Mouse (Mus musculus): ENCODE measurements at regions not wholly inside any gene's neighbourhood (a gene's known extent, or its start where the extent isn't known, plus 50 kb on each side); places are given as distances from the start of the nearest gene placed in this dataset.
A peak's percentile ranks its signal among the peaks of the same experiment; 100 is the strongest.
"Not testable (repeated sequence)": the region's sequence is repeated elsewhere in the genome, so short reads cannot be mapped to it uniquely, and the experiment has no call there.

- no peak overlapping the region for H3K27ac ChIP-seq
- no peaks in the 10 kb centered on the region for H3K9me3 ChIP-seq
- ATAC-seq (ENCODE audit: low FRiP score): no peak
- H3K9ac ChIP-seq: no peak overlapping the region
- H3K36me3 ChIP-seq: no peaks in the 10 kb centered on the region
- no peak overlapping the region for H3K4me2 ChIP-seq
- H3K4me3 ChIP-seq: no peak overlapping the region
- no peaks in the 10 kb centered on the region for H3K27me3 ChIP-seq
- H3K4me1 ChIP-seq (replicated peaks): no peaks in the 10 kb centered on the region
- WGBS: 44% methylated on average over 5 of the region's 5 CpGs
Measured at GRCm38 (mm10) chr9:78769168-78769567, 153.8 kb downstream of the Cd109 start.

GRCm38 (mm10) chr9:78773936-78774335 is 158.6 kb downstream of the Cd109 start:
- Histone ChIP-seq H3K27me3 (no peaks in the 10 kb centered on the region), H3K9ac (no peak overlapping the region), H3K4me1 (replicated peaks) (no peaks in the 10 kb centered on the region), H3K36me3 (no peaks in the 10 kb centered on the region), H3K9me3 (no peaks in the 10 kb centered on the region), H3K4me3 (no peak overlapping the region), H3K27ac (no peak overlapping the region), H3K4me2 (no peak overlapping the region)
- WGBS: 57% methylated on average over 3 of the region's 3 CpGs
- no peak for ATAC-seq (ENCODE audit: low FRiP score)

- Histone ChIP-seq H3K4me2 (no peak overlapping the region), H3K9ac (no peak overlapping the region), H3K4me3 (no peak overlapping the region), H3K4me1 (replicated peaks) (no peaks in the 10 kb centered on the region), H3K9me3 (no peaks in the 10 kb centered on the region), H3K27ac (no peak overlapping the region), H3K36me3 (no peaks in the 10 kb centered on the region), H3K27me3 (no peaks in the 10 kb centered on the region)
- no peak for ATAC-seq (ENCODE audit: low FRiP score)
- 16% methylated on average over 5 of the region's 5 CpGs for WGBS
Measured at GRCm38 (mm10) chr9:78775462-78775861, 160.1 kb downstream of the Cd109 start.

- no peak for ATAC-seq (ENCODE audit: low FRiP score)
- 88% methylated on average over 4 of the region's 4 CpGs for whole genome bisulfite sequencing
- Histone ChIP-seq H3K4me3 (no peak overlapping the region), H3K27me3 (no peaks in the 10 kb centered on the region), H3K27ac (no peak overlapping the region), H3K36me3 (no peaks in the 10 kb centered on the region), H3K4me2 (no peak overlapping the region), H3K4me1 (replicated peaks) (no peaks in the 10 kb centered on the region), H3K9ac (no peak overlapping the region), H3K9me3 (no peaks in the 10 kb centered on the region)
Measured at GRCm38 (mm10) chr9:78780595-78780994, 165.2 kb downstream of the Cd109 start.

- no peaks in the 10 kb centered on the region for H3K9me3 ChIP-seq
- no peak overlapping the region for H3K4me3 ChIP-seq
- H3K27me3 ChIP-seq: no peaks in the 10 kb centered on the region
- H3K36me3 ChIP-seq: no peaks in the 10 kb centered on the region
- no peak overlapping the region for H3K4me2 ChIP-seq
- ATAC-seq (ENCODE audit: low FRiP score): no peak
- no peak overlapping the region for H3K9ac ChIP-seq
- no peak overlapping the region for H3K27ac ChIP-seq
- H3K4me1 ChIP-seq (replicated peaks): no peaks in the 10 kb centered on the region
- WGBS: 90% methylated on average over 4 of the region's 4 CpGs
Measured at GRCm38 (mm10) chr9:78782297-78782696, 167.0 kb downstream of the Cd109 start.

GRCm38 (mm10) chr9:78782860-78783259 is 167.5 kb downstream of the Cd109 start:
- Histone ChIP-seq H3K27ac (no peak overlapping the region), H3K36me3 (no peaks in the 10 kb centered on the region), H3K4me1 (replicated peaks) (no peaks in the 10 kb centered on the region), H3K4me2 (no peak overlapping the region), H3K9ac (no peak overlapping the region), H3K9me3 (no peaks in the 10 kb centered on the region), H3K4me3 (no peak overlapping the region), H3K27me3 (no peaks in the 10 kb centered on the region)
- WGBS: 86% methylated on average over 8 of the region's 8 CpGs
- no peak for ATAC-seq (ENCODE audit: low FRiP score)

- H3K27ac ChIP-seq: no peak overlapping the region
- 3% methylated on average over 1 of the region's 1 CpGs for WGBS
- peak; percentile 83 for ATAC-seq (ENCODE audit: low FRiP score)
- no peaks in the 10 kb centered on the region for H3K9me3 ChIP-seq
- H3K4me2 ChIP-seq: no peak overlapping the region
- H3K4me1 ChIP-seq (replicated peaks): no peaks in the 10 kb centered on the region
- no peak overlapping the region for H3K4me3 ChIP-seq
- no peak overlapping the region for H3K9ac ChIP-seq
- H3K36me3 ChIP-seq: no peaks in the 10 kb centered on the region
- no peaks in the 10 kb centered on the region for H3K27me3 ChIP-seq
Measured at GRCm38 (mm10) chr9:78787866-78788265, 172.5 kb downstream of the Cd109 start.

GRCm38 (mm10) chr9:78789703-78790102 is 174.4 kb downstream of the Cd109 start:
- no peaks in the 10 kb centered on the region for H3K4me1 ChIP-seq (replicated peaks)
- H3K9ac ChIP-seq: no peak overlapping the region
- no peak overlapping the region for H3K4me2 ChIP-seq
- no peak overlapping the region for H3K27ac ChIP-seq
- peak; percentile 57; the same call in 1 of the 2 replicates for ATAC-seq (ENCODE audit: low FRiP score)
- no peak overlapping the region for H3K4me3 ChIP-seq
- H3K36me3 ChIP-seq: no peaks in the 10 kb centered on the region
- H3K27me3 ChIP-seq: no peaks in the 10 kb centered on the region
- no peaks in the 10 kb centered on the region for H3K9me3 ChIP-seq

GRCm38 (mm10) chr9:78790155-78790554 is 174.8 kb downstream of the Cd109 start:
- 86% methylated on average over 2 of the region's 2 CpGs for WGBS
- Histone ChIP-seq H3K27me3 (no peaks in the 10 kb centered on the region), H3K9ac (no peak overlapping the region), H3K4me2 (no peak overlapping the region), H3K9me3 (no peaks in the 10 kb centered on the region), H3K4me3 (no peak overlapping the region), H3K4me1 (replicated peaks) (no peaks in the 10 kb centered on the region), H3K36me3 (no peaks in the 10 kb centered on the region), H3K27ac (no peak overlapping the region)
- no peak for ATAC-seq (ENCODE audit: low FRiP score)

GRCm38 (mm10) chr9:78795801-78796200 is 180.5 kb downstream of the Cd109 start:
- Histone ChIP-seq H3K4me3 (no peak overlapping the region), H3K9ac (no peak overlapping the region), H3K27me3 (no peaks in the 10 kb centered on the region), H3K4me1 (replicated peaks) (no peaks in the 10 kb centered on the region), H3K27ac (no peak overlapping the region), H3K36me3 (no peaks in the 10 kb centered on the region), H3K4me2 (no peak overlapping the region), H3K9me3 (no peaks in the 10 kb centered on the region)
- 90% methylated on average over 1 of the region's 1 CpGs for WGBS
- no peak for ATAC-seq (ENCODE audit: low FRiP score)

GRCm38 (mm10) chr9:78817221-78817620 is 201.9 kb downstream of the Cd109 start:
- ATAC-seq (ENCODE audit: low FRiP score): no peak
- Histone ChIP-seq H3K27ac (no peak overlapping the region), H3K36me3 (no peaks in the 10 kb centered on the region), H3K4me3 (no peak overlapping the region), H3K27me3 (no peaks in the 10 kb centered on the region), H3K9me3 (no peaks in the 10 kb centered on the region), H3K4me1 (replicated peaks) (peaks cover 3% of the 10 kb centered on the region; the same call in 1 of the 2 replicates), H3K4me2 (no peak overlapping the region), H3K9ac (no peak overlapping the region)
- WGBS: 74% methylated on average over 4 of the region's 4 CpGs

GRCm38 (mm10) chr9:78821554-78822212 is 206.3 kb downstream of the Cd109 start:
- not testable (repeated sequence) for H3K27me3 ChIP-seq

GRCm38 (mm10) chr9:78844969-78845683 is 229.8 kb downstream of the Cd109 start:
- H3K36me3 ChIP-seq: no peaks in the 10 kb centered on the region
- no peak overlapping the region for H3K27ac ChIP-seq
- H3K9me3 ChIP-seq: no peaks in the 10 kb centered on the region
- no peak overlapping the region for H3K9ac ChIP-seq
- H3K4me2 ChIP-seq: no peak overlapping the region
- no peak overlapping the region for H3K4me3 ChIP-seq
- 75% methylated on average over 9 of the region's 9 CpGs for WGBS
- H3K4me1 ChIP-seq (replicated peaks): peaks cover 8% of the 10 kb centered on the region; the same call in 1 of the 2 replicates
- no peaks in the 10 kb centered on the region for H3K27me3 ChIP-seq
- ATAC-seq (ENCODE audit: low FRiP score): no peak

More at GRCm38 (mm10) chr9:78821554-78822212, 206.3 kb downstream of the Cd109 start:
- not testable (repeated sequence) for H3K36me3 ChIP-seq; H3K4me1 ChIP-seq (replicated peaks); H3K27ac ChIP-seq; H3K9me3 ChIP-seq
- Histone ChIP-seq H3K4me2 (peak overlapping the region; percentile 58), H3K9ac (peak overlapping the region; percentile 60; the same call in 1 of the 2 replicates), H3K4me3 (peak overlapping the region; percentile 39)
- 8% methylated on average over 49 of the region's 52 CpGs for WGBS
- ATAC-seq (ENCODE audit: low FRiP score): peak; percentile 83

All from hindbrain, embryonic 13.5 days (tissue).